Mouse (Mus musculus): ENCODE results near the gene Ltn1.

DNA sequence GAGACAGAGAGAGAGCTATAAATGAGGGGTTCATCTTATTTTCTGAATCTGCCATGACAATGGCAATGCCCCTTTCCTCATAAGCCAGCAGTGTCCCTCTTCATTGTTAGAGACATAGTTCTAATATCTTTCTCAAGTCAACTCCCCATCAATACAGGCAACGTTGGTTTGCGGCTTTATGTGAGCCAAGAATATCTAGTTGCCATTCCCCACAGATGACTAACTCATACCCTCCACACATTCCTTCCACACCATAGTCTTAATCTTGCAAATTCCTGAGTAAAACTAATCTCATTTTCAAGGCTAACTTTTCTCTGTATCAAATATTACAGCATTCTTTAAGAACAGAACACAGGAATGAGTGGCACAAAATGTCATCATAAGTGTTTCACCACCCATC is 49.4 kb downstream of the Ltn1 start:
- TF ChIP-seq POLR2A (IDR thresholded peaks at IDR 0.05; ENCODE audit: insufficient read depth, low read depth, low read length): no peak
- TF ChIP-seq CTCF (IDR thresholded peaks at IDR 0.05; ENCODE audit: insufficient read depth, low read depth, low read length): no peak

All from olfactory bulb, adult 2 months (tissue).